Mouse (Mus musculus) adrenal gland, adult (tissue): ENCODE measurements at regions not wholly inside any gene's neighbourhood (a gene's known extent, or its start where the extent isn't known, plus 50 kb on each side); places are given as distances from the start of the nearest gene placed in this dataset.

ENCODE experiments used
- DNase-seq, 2 experiments: peaks; one replicate each; pipeline ENCODE4 v3.0.0; 2022 to 2023; ENCODE audit warnings: low spot score in 1 of 2; ENCODE audit not compliant: inconsistent age in 2 of 2

GRCm38 (mm10) chr13:85570886-85571527 is 282.1 kb upstream of the Rasa1 start:
- no peak for DNase-seq

GRCm38 (mm10) chr13:85557821-85558220 is 268.9 kb upstream of the Rasa1 start:
- no peak for DNase-seq

GRCm38 (mm10) chr13:85556101-85556853 is 267.3 kb upstream of the Rasa1 start:
- DNase-seq = peak in 1 of 2 experiments; percentile 71

GRCm38 (mm10) chr13:85553072-85553471 is 264.1 kb upstream of the Rasa1 start:
- DNase-seq = no peak

- DNase-seq = no peak
These were observed 220.7 kb upstream of the Rasa1 start for GRCm38 (mm10) chr13:85509671-85510070.

GRCm38 (mm10) chr13:85508552-85508951 is 219.6 kb upstream of the Rasa1 start:
- DNase-seq = no peak

GRCm38 (mm10) chr13:85507374-85508101 is 218.6 kb upstream of the Rasa1 start:
- no peak for DNase-seq

- DNase-seq = peak in 1 of 2 experiments; percentile 19
These were observed 217.9 kb upstream of the Rasa1 start for GRCm38 (mm10) chr13:85506875-85507274.

- no peak for DNase-seq
These were observed 217.1 kb upstream of the Rasa1 start for GRCm38 (mm10) chr13:85506030-85506429.

GRCm38 (mm10) chr13:85505046-85505445 is 216.1 kb upstream of the Rasa1 start:
- DNase-seq = no peak

- DNase-seq = no peak
These were observed 215.1 kb upstream of the Rasa1 start for GRCm38 (mm10) chr13:85504001-85504400.

GRCm38 (mm10) chr13:85498696-85499095 is 209.8 kb upstream of the Rasa1 start:
- no peak for DNase-seq

- no peak for DNase-seq
These were observed 195.9 kb upstream of the Rasa1 start for GRCm38 (mm10) chr13:85484790-85485189.

- no peak for DNase-seq
These were observed 194.4 kb upstream of the Rasa1 start for GRCm38 (mm10) chr13:85483348-85483747.

GRCm38 (mm10) chr13:85479405-85479804 is 190.5 kb upstream of the Rasa1 start:
- no peak for DNase-seq

GRCm38 (mm10) chr13:85476274-85476846 is 187.4 kb upstream of the Rasa1 start:
- no peak for DNase-seq

- no peak for DNase-seq
These were observed 182.4 kb upstream of the Rasa1 start for GRCm38 (mm10) chr13:85471340-85471739.

GRCm38 (mm10) chr13:85459387-85459786 is 170.5 kb upstream of the Rasa1 start:
- no peak for DNase-seq

GRCm38 (mm10) chr13:85458611-85459010 is 169.7 kb upstream of the Rasa1 start:
- DNase-seq = no peak

- DNase-seq = no peak
These were observed 150.7 kb upstream of the Rasa1 start for GRCm38 (mm10) chr13:85439581-85439980.

GRCm38 (mm10) chr13:85437875-85438274 is 148.9 kb upstream of the Rasa1 start:
- no peak for DNase-seq

GRCm38 (mm10) chr13:85437009-85437408 is 148.1 kb upstream of the Rasa1 start:
- no peak for DNase-seq
